Mouse (Mus musculus) C2C12 (cell line): Measurements from ENCODE around the gene Gtpbp1.

ENCODE experiments used
- CEBPB ChIP-seq: IDR thresholded peaks from one replicate; pipeline ENCODE4 v1.6.1; 2011; ENCODE audit warnings: low read depth, mild to moderate bottlenecking, control low read depth, moderate library complexity
- CTCF ChIP-seq: IDR thresholded peaks from one replicate; pipeline ENCODE4 v1.5.1; 2011; ENCODE audit not compliant: control insufficient read depth, insufficient read depth, insufficient read length
- MAX ChIP-seq: IDR thresholded peaks from one replicate; pipeline ENCODE4 v1.6.1; 2011; ENCODE audit warnings: mild to moderate bottlenecking, control low read depth
- MYOG ChIP-seq: IDR thresholded peaks from one replicate; pipeline ENCODE4 v1.6.1; 2011; ENCODE audit not compliant: control insufficient read depth, insufficient read length; ENCODE audit errors: extremely low read depth

DNA sequence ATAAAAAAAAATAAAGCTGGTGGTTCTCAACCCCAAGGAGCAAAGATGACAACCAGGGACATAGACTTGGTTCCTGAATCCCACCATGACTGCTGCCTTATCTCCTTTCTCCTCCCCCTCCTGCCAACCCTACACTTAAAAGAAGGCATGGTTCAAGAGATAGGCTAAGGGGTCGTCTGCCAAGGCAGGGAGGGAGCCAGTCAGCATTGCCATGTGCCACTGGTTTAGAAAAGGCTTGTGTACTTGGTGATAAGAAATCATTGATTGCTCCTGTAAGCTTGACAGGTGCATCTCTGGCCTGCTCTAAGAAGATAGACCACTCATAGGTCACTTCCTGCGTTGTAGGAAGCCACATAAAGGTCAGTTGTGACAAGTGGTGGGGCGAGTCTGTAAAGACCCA is 4.9 kb downstream of the Gtpbp1 start:
- TF ChIP-seq CTCF, result no peak
- no peak for TF ChIP-seq MYOG
- TF ChIP-seq CEBPB, result no peak
- no peak for TF ChIP-seq MAX
